Mouse (Mus musculus): Measurements from ENCODE around the gene Gucy2d.

The Gucy2d gene

DNA sequence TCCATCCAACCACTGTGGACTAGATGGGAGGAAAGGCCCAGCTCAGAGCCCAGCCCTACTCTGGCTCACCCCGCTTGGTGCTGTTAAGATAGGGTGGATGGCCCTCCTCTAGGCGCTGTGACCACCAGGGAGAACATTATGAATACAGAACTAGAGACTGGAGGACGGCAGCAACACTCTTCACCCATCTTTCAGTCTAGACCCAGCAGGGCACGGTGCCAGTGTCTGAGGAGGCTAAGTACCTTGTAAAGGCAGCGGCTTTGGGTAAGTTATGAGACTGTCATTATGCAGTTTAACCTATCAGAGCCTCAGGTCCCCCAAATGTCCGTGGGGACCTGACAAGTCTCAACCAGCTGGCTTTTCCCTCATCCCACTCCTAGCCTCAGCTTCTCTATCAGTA is 48.9 kb downstream of the Gucy2d start, which contains the start of gene Lrrc32:
Lrrc32 (plus strand) TSS at position 153 of the 400 bp plus-strand sequence.
- in situ Hi-C loops (cut with MboI; ENCODE audit: low sequenced_read_pairs) = loop anchor here (5.0 kb wide), 1 partner anchor 93 kb away; no protein-coding TSS in a partner anchor

- in situ Hi-C loops (cut with MboI; ENCODE audit: low sequenced_read_pairs) = loop anchor here (5.0 kb wide), 1 partner anchor 93 kb away; no protein-coding TSS in a partner anchor
Observed at GRCm38 (mm10) chr7:98489623-98490084, 49.4 kb downstream of the Gucy2d start.

DNA sequence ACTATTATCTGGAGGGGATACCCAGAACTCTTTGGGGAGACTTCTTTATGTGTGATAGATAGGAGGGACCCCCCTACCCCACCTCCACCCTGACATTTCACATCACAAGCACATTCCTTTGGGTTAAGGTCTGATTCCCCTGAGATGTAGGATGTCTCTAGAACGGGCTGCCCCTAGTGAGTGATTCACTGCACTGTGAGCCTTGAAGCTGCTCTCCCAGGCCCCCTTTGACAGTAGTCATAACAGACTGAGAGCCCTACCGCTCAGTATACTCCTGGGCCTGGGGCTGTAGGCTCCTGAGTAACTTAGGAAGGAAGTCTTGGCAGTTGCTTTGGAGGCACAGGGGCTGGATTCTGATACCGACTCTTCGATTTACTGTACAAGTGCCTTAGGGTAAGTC is 50.1 kb downstream of the Gucy2d start:
- in situ Hi-C loops (cut with MboI; ENCODE audit: low sequenced_read_pairs) = no loop called here

DNA sequence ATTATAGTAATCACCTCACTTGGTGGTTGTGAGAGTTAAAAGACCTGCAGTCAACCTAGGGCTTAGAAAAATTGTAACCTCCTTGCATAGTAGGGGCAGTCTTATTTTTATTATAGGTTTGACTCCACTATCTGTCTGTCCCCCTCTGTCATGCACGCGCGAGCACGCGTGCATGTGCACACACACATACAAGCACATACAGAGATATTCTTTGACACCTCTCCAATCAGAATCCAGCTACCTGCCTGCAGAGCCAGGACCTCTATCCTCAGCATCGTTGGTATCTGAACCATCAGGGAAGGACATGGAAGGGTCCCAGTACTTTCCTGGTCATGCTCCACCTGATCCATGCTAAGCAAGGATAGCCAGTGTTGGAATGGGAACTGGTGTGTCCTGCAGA is 50.7 kb downstream of the Gucy2d start:
- in situ Hi-C loops (cut with MboI; ENCODE audit: low sequenced_read_pairs) = no loop called here

DNA sequence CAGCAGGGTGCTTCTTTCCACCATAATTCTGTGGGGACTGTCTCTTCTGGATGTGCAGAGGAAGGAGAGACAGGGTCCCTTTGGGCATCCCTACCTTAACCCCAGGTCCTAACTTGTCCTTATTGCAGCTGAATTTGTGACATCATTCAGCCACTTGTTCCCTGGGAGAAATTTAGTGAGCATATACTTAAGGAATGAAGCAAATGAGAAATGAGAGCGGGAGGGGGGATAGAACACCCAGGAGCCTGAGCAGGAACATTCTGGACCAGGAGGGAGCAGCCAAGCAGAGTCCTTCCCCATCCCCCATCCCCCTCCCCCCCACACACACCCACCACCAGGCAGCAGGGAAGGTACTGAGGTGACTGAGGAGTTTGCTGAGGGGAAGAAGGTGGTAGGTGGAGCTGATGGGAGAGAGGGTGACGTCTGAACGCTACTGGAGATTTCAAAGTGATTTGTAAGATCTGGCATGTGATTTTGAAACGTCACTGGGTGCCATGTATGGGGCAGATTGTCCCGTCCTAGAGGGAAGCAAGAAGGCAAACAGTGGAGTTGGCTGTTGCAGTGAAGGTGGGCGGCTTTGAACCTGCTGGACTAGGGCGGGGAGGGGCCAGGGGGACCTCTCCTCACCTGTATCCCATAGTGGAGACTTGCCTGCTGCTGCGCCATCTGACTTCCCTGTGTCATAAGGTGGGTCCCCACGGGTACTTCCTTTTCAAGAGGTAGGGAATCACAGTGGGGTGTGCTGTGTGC is 51.4 kb downstream of the Gucy2d start:
- in situ Hi-C loops (cut with MboI; ENCODE audit: low sequenced_read_pairs) = no loop called here

DNA sequence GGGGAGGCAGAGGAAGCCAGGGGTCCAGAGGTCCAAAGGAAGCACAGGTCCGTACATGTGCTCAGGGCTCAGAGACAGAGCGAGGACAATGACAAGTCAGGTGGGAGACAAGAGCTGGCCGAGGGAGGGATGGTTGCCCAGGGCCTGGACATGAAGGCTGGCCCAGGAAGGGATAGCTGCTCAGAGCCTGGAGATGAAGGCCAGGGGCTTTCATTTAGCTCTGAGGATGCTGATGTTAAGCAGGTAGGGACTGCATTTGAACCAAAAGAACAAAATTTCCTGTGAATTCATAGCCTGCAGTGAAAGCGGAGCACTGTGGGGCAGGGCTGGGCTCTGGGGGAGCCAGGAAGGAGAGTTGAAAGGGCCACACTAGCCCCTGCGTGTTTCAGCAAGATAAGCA is 52.1 kb downstream of the Gucy2d start:
- in situ Hi-C loops (cut with MboI; ENCODE audit: low sequenced_read_pairs) = no loop called here

DNA sequence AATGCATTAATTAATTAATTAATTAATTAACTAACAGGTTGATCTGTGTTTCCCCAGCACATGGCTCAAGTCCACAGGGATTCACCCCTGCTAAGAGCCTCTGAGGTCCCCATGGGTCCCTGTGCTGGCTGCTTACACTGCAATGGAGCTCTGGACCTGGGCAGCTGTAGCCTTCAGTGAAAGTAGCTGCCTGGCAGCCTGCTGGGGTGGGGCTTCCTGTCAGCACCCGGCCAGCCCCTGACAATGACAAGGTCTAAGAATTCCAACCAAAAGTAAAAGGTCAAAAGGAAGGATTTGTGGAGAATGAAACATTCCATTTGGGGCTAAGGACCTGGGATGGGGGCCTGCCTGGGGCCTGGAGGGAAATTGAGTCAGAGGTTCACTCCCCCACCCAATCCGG is 53.1 kb downstream of the Gucy2d start:
- in situ Hi-C loops (cut with MboI; ENCODE audit: low sequenced_read_pairs) = no loop called here

DNA sequence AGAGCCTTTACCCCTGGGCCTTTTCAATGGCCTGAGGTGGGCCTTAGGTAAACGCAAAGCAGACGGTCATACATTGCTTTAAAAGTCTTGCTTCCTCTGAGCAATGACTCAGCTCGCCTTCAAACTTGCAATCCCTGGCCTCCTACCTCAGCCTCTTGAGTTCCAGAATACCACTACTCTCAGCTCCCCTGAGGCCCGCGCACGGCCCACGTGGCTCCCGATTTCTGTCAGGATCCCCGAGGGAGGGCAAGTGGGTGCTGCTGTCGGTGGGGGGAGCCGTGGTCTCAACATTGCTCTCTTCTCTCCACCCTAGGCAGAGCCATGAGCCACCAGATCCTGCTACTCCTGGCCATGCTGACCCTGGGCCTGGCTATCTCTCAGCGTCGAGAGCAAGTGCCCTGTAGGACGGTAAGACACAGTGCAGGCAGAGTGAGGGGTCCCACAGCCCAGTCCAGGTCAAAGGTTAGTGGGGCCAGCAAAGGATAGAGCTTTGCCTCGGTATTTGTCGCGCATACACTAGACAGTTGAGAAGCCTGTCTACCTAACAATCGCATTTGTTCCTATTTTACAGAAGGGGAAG is 53.8 kb downstream of the Gucy2d start:
- in situ Hi-C loops (cut with MboI; ENCODE audit: low sequenced_read_pairs) = no loop called here

- in situ Hi-C loops (cut with MboI; ENCODE audit: low sequenced_read_pairs) = no loop called here
Observed at GRCm38 (mm10) chr7:98495591-98495990, 55.4 kb downstream of the Gucy2d start.

DNA sequence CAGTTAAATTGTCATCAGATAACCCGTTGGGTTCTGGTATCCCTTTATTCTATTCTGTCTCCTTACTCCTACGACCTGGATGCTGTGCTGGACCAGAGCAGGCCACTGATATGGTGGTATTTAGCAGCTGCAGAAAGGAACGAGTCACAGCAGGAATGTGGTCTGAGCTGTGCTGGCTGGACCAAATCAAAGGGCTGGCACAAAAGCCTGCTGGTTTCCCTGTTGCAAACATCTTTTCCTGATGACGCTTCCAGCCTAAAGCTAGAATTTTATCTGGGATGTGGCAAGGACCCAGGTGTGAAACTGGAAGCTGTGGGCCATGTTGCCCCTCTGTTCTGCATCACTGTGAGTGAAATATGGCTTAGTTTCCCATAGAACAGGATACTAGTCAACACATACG is 57.2 kb downstream of the Gucy2d start:
- in situ Hi-C loops (cut with MboI; ENCODE audit: low sequenced_read_pairs) = no loop called here

DNA sequence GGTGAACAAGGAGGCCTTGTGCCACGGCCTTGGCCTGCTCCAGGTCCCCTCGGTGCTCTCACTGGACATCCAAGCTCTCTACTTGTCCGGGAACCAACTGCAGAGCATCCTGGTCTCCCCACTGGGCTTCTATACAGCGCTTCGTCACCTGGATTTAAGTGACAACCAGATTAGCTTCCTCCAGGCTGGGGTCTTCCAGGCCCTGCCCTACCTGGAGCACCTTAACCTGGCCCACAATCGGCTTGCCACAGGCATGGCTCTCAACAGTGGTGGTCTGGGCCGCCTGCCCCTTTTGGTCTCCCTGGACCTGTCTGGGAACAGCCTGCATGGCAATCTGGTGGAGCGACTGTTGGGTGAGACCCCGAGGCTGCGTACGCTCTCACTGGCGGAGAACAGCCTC is 57.9 kb downstream of the Gucy2d start:
- in situ Hi-C loops (cut with MboI; ENCODE audit: low sequenced_read_pairs) = no loop called here

DNA sequence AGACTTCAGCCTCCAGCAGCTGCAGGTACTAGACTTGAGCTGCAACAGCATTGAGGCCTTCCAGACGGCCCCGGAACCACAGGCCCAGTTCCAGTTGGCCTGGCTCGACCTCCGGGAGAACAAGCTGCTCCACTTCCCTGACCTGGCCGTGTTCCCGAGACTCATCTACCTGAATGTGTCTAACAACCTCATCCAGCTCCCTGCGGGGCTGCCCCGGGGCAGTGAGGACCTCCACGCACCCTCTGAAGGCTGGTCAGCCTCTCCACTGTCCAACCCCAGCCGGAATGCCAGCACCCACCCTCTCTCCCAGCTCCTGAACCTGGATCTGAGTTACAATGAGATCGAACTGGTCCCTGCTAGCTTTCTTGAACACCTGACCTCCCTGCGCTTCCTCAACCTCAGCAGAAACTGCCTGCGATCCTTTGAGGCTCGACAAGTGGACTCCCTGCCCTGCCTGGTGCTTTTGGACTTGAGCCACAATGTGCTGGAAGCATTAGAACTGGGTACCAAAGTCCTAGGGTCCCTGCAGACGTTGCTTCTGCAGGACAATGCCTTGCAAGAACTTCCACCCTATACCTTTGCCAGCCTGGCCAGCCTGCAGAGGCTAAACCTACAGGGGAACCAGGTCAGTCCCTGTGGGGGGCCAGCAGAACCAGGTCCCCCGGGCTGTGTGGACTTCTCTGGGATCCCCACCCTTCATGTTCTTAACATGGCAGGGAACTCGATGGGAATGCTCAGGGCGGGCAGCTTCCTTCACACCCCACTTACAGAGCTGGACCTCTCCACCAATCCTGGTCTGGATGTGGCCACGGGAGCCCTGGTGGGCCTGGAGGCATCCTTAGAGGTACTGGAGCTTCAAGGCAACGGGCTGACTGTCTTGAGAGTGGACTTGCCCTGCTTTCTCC is 58.7 kb downstream of the Gucy2d start:
- in situ Hi-C loops (cut with MboI; ENCODE audit: low sequenced_read_pairs) = no loop called here

DNA sequence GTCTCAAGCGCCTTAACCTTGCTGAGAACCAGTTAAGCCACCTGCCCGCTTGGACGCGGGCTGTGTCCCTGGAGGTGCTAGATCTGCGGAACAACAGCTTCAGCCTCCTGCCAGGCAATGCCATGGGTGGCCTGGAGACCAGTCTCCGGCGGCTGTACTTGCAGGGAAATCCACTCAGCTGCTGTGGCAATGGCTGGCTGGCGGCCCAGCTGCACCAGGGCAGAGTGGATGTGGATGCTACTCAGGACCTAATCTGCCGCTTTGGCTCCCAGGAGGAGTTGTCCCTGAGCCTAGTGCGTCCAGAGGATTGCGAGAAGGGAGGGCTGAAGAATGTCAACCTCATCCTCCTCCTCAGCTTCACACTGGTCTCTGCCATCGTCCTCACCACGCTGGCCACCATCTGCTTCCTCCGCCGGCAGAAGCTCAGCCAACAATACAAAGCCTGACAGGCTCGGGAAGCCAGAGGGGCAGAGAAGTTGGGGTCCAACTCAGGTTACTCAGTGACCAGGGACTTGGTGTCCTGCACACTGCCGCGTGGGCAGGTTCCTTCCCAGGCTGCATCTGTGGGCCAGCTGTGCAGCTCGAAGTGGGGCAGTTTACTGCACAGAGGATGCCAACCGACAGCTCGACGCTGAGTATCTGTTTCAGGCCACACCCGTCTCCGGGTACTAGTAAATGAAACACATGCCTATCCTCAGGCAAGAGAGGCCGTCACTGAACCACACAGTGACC is 59.5 kb downstream of the Gucy2d start:
- in situ Hi-C loops (cut with MboI; ENCODE audit: low sequenced_read_pairs) = no loop called here

GRCm38 (mm10) chr7:98500470-98500869 is 60.3 kb downstream of the Gucy2d start:
- in situ Hi-C loops (cut with MboI; ENCODE audit: low sequenced_read_pairs) = no loop called here

- in situ Hi-C loops (cut with MboI; ENCODE audit: low sequenced_read_pairs) = no loop called here
Observed at GRCm38 (mm10) chr7:98501078-98501477, 60.9 kb downstream of the Gucy2d start.

GRCm38 (mm10) chr7:98502921-98503320 is 62.7 kb downstream of the Gucy2d start:
- in situ Hi-C loops (cut with MboI; ENCODE audit: low sequenced_read_pairs) = no loop called here

DNA sequence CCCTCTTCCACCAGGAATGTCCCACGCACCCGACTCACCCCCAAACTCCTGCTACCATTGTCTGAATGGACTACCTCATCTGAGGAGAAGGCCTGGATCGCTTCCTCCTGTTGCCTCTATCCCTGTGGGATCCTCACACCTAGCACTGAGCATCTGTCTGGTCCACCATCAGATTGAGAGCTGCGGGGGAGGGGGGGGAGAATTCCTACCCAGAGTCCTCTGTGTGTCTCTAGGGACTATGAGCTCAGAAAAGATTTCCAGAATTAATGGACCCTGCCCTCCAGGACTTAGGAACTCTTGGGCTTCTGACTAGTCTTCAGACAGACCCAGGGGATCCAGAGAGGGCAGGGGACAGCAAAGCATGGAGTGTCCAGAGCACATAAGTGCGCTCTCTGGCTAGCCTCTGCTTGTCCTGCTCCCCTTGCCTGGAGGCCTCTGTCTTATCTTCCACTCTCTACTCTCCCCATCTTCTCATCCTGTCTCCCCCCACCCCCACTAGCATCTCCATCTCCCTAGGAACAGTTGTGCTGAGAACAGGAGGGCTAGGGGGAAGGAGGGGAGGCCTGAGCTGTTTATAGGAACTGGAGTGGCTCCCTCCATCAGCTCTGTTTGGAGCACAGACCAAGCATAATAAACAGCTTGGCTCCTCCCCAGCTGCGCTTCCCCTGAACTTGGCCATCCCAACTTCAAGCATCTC is 63.9 kb downstream of the Gucy2d start:
- in situ Hi-C loops (cut with MboI; ENCODE audit: low sequenced_read_pairs) = no loop called here

DNA sequence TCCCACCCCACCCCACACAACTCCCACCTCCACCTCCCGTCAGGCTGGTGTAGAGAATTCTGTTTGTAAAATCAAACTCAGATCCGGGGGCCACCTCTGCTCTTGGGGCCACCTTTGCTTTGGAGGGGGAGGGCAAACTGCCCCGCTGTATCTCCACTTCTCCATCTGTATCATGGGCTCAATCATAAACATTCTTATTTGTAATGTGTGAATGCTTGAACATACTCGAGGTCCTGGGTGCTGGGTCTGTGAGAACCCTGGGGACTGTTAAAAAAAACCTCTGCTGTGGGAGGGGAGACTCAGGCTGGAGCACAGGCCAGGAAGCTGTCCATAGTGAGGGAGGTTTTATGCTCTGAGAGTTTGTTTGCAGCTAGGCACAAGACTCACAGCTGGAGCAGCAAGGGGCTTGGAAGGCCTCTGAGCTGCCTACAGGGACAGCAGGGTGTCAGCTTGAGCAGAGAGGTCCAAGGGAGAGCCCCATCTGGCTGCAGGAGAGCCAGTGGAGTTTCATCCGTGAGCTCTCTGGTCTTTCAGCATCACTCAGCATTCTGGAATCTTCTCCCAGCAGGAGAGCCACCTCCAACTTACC is 64.6 kb downstream of the Gucy2d start:
- in situ Hi-C loops (cut with MboI; ENCODE audit: low sequenced_read_pairs) = no loop called here

DNA sequence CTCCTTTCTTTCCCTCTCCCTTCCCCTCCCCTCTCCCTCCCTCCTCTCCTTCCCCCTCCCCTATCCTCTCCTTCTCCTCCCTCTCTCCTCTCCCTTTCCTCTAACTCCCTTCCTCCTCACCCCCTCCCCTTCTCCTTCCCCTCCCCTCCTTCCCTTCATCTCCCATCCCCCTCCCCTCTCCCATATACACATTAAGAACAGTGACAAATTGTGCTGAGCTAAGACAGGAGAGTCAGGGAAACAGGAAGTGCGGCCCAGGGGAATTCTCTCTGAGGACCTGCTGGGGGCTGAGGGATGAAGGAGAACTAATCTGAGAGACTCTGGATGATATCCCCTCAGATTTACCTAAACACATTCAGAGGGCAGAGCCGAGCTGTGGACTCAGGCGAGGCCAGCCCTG is 65.4 kb downstream of the Gucy2d start:
- in situ Hi-C loops (cut with MboI; ENCODE audit: low sequenced_read_pairs) = no loop called here
